Mouse (Mus musculus) left cerebral cortex, adult 2 months (tissue): Measurements from ENCODE around the gene Ankrd54. TPM values are rescaled to one million over a fixed set of nuclear protein-coding genes. Genes with fewer than 3 reads are reported as not detected.
A peak's percentile ranks its signal among the peaks of the same experiment; 100 is the strongest.

Experiments
- DNase-seq, 2 experiments: peaks; one replicate each; pipeline ENCODE4 v3.0.0; 2021 to 2022; ENCODE audit warnings: low spot score in 2 of 2, mixed read lengths in 1 of 2; ENCODE audit errors: extremely low spot score in 1 of 2
- H3K27ac ChIP-seq: fragments of 200-600 bp; 2 replicates; pipeline ENCODE4 v1.8.1; 2022
- H3K4me3 ChIP-seq: fragments of 200-600 bp; 2 replicates; pipeline ENCODE4 v1.8.1; 2022
- CTCF ChIP-seq: fragments of 200-600 bp; IDR thresholded peaks from 2 replicates; pipeline ENCODE4 v1.8.1; 2022; ENCODE audit warnings: antibody characterized with exemption, mild to moderate bottlenecking, moderate library complexity
- intact Hi-C: fragments of 180-260 bp; cut with DNase I; formaldehyde crosslinking; loops from one replicate; pipeline ENCODE4 v1.15.1; 2025
- total RNA-seq, 2 experiments: library from RNA; stranded (reverse); gene quantifications; 2 replicates each; pipeline ENCODE4 v1.2.3; 2021

The Ankrd54 gene
- total RNA-seq, 2 experiments from 2014 or later = 19.7 to 19.8 TPM

GRCm38 (mm10) chr15:79099456-79099855 lies 36.8 kb upstream of the Ankrd54 start:
- no peak overlapping the region for H3K4me3 ChIP-seq
- DNase-seq = no peak
- H3K27ac ChIP-seq = no peak overlapping the region
- TF ChIP-seq CTCF = no peak
- intact Hi-C loops = no loop called here

DNA sequence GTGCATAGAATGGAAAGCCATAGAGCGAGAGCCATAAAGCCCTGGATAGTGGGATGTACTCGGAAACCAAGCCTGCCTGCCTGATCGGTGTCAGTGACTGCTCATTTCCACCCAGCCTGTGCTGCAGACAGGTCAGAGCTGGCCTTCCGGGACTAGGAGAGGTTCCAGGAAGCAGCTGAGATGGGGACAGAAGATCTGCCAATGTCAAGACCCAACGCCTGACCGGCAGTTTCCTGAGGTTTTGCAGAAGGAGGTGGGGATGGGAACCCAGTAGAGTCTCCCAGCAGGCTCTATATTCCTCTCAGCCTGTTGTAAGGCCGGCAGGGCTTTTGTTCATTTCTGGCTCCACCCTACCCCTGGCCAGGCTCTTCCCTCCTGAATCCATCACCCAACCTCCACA lies 36.2 kb upstream of the Ankrd54 start:
- TF ChIP-seq CTCF = no peak
- intact Hi-C loops = no loop called here
- Histone ChIP-seq H3K27ac (no peak overlapping the region), H3K4me3 (no peak overlapping the region)
- DNase-seq = no peak

DNA sequence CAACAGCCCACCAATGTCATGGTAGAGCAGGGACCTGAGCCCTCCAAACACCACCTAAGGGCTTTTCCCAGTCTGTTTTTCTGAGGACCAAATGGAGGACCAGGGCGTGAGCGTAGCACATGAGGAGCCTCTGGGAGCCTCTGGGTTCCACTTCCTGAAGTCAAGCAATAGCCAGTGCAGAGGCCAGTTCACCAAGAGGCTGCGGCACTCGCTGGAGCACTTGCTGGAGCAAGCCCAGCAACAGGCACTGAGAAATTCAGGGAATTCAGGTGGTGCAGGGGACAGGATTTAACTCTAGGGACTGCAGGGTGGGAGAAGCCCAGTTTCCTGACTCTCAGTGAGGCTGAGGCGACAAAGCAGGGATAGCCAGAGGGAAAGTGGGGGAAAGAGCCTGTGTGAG lies 35.5 kb upstream of the Ankrd54 start:
- intact Hi-C loops = no loop called here
- H3K27ac ChIP-seq = peak overlapping the region; percentile 68
- DNase-seq = no peak
- H3K4me3 ChIP-seq = no peak overlapping the region
- no peak for TF ChIP-seq CTCF

DNA sequence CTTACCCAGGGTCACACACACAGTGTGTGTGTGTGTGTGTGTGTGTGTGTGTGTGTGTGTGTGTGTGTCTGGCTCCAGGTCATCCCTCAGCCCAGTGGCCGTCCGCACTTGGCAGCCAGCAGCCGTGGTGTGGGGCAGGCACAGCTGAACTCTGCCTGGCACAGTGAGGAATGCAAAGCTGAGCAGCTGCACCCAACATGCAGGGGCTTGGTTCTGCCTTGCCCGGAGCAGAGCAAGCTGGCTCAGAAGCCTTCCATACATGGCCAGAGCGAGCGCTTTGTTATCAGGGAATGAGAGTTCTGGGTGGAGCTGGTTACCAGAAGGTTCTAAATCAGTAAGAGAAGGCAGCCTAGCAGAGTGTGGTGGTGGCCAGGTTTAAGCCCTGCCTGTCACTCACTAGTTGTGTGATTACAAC lies 34.9 kb upstream of the Ankrd54 start:
- DNase-seq = peak in 1 of 2 experiments; percentile 47
- intact Hi-C loops = no loop called here
- peak overlapping the region; percentile 69 for H3K27ac ChIP-seq
- H3K4me3 ChIP-seq = no peak overlapping the region
- TF ChIP-seq CTCF = no peak

DNA sequence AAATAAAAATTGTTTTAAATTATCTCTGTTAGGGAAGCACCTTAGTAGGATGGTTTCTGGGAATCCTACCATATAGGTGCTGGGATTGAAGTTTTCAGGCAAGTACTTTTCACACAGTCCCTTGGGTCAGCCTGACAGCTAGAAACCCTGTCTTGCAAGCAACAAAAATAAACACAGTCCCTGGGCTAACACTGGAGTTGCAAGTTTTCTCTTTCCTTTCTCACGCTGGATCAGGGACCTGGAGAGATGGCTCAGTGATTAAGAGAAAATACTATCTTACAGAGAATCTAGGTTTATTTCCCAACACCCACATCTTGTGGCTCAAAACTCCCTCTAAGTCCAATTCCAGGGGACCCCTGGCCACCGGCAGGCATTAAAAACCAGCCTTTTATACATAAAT lies 34.4 kb upstream of the Ankrd54 start:
- DNase-seq = no peak
- TF ChIP-seq CTCF = no peak
- intact Hi-C loops = no loop called here
- H3K27ac ChIP-seq = peak overlapping the region; percentile 69
- no peak overlapping the region for H3K4me3 ChIP-seq

DNA sequence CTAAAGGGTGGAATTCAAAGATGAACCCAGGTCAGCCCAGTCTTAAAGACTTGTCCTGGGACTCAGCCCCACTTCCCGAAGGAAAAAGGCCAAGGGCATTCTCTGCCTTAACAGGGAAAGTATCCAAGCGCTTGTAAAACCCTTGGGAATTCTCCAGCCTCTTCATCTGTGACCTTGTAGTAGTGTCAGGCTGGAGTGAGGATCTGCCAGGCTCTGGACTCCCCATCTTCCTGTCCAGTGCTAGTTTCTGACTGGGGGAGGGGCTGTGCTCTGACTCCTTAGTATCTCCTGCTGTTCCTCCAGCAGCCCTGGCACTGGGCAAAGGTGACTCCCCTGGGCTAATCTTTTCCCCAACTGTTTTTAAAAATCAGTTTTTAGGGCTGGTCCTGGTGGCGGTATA lies 33.9 kb upstream of the Ankrd54 start:
- no peak for DNase-seq
- Histone ChIP-seq H3K27ac (peak overlapping the region; percentile 69; the same call in 1 of the 2 replicates), H3K4me3 (no peak overlapping the region)
- intact Hi-C loops = no loop called here
- no peak for TF ChIP-seq CTCF

- intact Hi-C loops = loop anchor here (2.0 kb wide), 1 partner anchor 53 kb away; no protein-coding TSS in a partner anchor
- H3K27ac ChIP-seq = no peak overlapping the region
These were observed 32.8 kb upstream of the Ankrd54 start for GRCm38 (mm10) chr15:79095483-79095882.

DNA sequence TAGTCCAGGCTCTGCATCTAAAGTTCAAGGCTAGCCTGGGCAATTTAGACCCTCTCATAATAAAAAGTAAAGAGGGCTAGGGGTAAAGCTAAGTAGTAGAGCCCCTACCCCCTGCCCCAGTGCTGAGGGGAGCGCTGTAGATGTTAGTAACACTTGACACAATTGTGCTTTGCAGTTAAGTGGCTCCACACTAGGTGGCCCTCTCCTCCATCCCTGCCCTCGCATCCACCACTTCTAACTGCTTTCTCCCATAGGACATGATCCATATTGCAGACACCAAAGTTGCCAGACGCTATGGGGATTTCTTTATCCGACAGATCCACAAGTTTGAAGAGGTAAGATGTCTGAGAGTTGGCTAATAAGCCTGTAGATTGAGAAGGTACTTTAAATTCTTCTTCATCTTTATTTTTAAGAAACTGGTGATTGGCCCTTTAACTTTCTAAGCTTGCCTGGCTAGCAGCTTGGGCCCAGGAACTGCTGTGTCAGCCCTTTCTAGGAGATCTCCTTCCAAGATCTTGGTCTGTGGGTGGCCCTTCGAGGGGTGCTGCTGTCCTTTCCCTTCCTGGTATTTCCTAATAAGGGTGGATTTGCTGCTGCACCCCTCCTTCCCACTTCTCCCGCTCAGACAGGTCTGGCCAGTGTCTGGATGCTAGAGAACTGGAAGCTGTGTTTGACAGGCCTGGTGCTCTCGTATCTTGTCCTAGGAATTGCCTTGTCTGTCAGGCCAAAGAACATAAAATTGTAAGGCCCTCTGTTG lies 30.6 kb upstream of the Ankrd54 start:
- peak; percentile 60 for TF ChIP-seq CTCF
- intact Hi-C loops = loop anchor here (5.0 kb wide), 1 partner anchor 34 kb away; no protein-coding TSS in a partner anchor
- H3K27ac ChIP-seq = no peak overlapping the region
- no peak for DNase-seq
- H3K4me3 ChIP-seq = no peak overlapping the region

More at GRCm38 (mm10) chr15:79095483-79095882, 32.8 kb upstream of the Ankrd54 start:
- no peak for DNase-seq
- no peak for TF ChIP-seq CTCF
- H3K4me3 ChIP-seq = no peak overlapping the region

GRCm38 (mm10) chr15:79092284-79092683 lies 29.6 kb upstream of the Ankrd54 start:
- H3K4me3 ChIP-seq = no peak overlapping the region
- TF ChIP-seq CTCF = no peak
- intact Hi-C loops = loop anchor here (5.0 kb wide), 1 partner anchor 35 kb away; no protein-coding TSS in a partner anchor
- DNase-seq = no peak
- H3K27ac ChIP-seq = no peak overlapping the region

- H3K4me3 ChIP-seq = no peak overlapping the region
- H3K27ac ChIP-seq = no peak overlapping the region
- no peak for DNase-seq
- TF ChIP-seq CTCF = no peak
- intact Hi-C loops = no loop called here
These were observed 16.9 kb upstream of the Ankrd54 start for GRCm38 (mm10) chr15:79079567-79079966.

DNA sequence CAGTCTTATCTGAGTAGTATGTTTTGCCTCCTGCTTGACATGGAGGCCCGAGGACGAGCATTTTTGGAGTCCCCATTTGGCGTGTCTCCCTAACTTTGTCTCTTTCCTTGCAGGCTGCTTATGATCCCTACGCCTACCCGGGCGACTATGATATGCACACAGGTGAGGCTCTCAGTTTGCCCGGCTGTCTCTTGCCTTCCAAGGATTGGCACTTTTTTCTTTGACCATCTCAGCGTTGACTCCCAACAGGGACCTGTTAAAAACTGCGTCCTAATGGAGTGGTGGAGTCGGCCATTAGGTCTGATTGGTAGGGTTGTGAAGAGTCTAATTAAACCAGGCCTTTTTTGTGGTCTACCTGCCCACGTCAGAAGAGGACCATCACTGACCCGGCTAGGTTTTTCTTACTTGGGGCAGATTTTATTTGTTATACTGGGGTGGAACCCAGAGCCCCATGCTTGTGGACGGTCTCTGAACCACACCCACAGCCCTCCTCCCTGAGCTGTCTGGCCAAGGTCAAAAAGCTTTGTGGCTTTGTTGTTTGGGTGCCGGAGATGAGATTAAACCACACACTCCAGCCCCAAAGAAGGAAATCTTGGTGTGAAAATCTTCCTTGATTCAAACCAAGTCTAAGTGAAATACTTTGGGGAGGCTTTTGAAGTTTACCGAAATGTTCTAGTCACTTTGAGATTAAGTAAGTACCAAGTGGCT lies 13.1 kb upstream of the Ankrd54 start:
- Histone ChIP-seq H3K4me3 (peak overlapping the region; percentile 97), H3K27ac (peak overlapping the region; percentile 83; the same call in 1 of the 2 replicates)
- DNase-seq = no peak
- intact Hi-C loops = no loop called here
- TF ChIP-seq CTCF = no peak

- TF ChIP-seq CTCF = no peak
- peak within 1 kb of the TSS; percentile 83 for H3K27ac ChIP-seq
- intact Hi-C loops = loop anchor here (5.0 kb wide), 1 partner anchor 158 kb away; no protein-coding TSS in a partner anchor
- peak within 1 kb of the TSS; percentile 97 for H3K4me3 ChIP-seq
- DNase-seq = peak; percentile 88 to 90
These were observed 12.3 kb upstream of the Ankrd54 start, which contains the start of gene Eif3l for GRCm38 (mm10) chr15:79074913-79075532. TSS of gene Eif3l (plus strand) at chr15:79075179.
